Mouse (Mus musculus): Measurements from ENCODE around the gene Lmtk3. TPM values are rescaled to one million over a fixed set of nuclear protein-coding genes. Genes with fewer than 3 reads are reported as not detected.

Gene Lmtk3
- under 1 TPM in 1 of 2 experiments, not detected in 1; 0.19 TPM for total RNA-seq (2021)
- long read RNA-seq, experiment 1 = 0 reads
- long read RNA-seq, experiment 2 = 0 reads

GRCm38 (mm10) chr7:45783511-45784091 is at the start of gene Lmtk3:
Gene Lmtk3, plus strand, starts transcription at chr7:45783738.
- DNase-seq = no peak

GRCm38 (mm10) chr7:45739162-45739763 is 44.3 kb upstream of the Lmtk3 start:
- DNase-seq = no peak

DNA sequence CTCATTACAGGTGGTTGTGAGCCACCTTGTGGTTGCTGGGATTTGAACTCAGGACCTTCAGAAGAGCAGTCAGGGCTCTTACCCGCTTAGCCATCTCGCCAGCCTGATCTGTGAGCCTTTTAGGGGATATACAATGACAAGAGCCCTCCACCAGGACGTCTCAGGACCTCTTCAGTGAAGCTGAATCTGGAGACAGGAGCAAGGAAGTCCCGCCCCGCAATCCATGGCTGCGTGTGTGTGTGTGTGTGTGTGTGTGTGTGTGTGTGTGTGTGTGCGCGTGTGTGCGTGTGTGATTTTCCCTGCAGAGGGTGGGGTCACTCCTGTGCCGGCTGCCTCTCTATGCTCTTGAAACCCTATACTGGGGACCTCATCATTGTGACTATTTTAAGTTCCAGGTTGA is 43.7 kb upstream of the Lmtk3 start:
- no peak for DNase-seq

GRCm38 (mm10) chr7:45741308-45741707 is 42.2 kb upstream of the Lmtk3 start:
- no peak for DNase-seq

DNA sequence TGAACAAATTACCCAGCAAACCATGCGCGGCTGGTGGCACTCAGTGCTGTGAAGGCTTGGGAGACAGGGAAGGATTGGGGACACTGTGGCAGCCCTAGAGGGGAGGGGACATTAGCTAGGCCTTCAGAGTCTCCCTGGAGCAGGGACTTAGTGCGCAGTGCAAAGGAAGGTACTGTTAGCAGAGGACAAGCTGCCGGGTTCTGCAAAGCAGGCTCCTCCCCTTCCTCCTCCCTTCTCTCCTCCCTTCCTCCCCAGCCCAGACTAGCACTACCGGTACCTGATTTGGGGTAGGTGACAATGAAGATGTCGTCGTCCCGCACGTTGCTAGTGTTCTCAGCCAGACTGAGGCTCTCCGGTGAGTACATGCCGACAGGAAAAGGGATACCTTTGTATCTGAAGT is 41.8 kb upstream of the Lmtk3 start:
- no peak for DNase-seq

GRCm38 (mm10) chr7:45742338-45742737 is 41.2 kb upstream of the Lmtk3 start:
- no peak for DNase-seq

DNA sequence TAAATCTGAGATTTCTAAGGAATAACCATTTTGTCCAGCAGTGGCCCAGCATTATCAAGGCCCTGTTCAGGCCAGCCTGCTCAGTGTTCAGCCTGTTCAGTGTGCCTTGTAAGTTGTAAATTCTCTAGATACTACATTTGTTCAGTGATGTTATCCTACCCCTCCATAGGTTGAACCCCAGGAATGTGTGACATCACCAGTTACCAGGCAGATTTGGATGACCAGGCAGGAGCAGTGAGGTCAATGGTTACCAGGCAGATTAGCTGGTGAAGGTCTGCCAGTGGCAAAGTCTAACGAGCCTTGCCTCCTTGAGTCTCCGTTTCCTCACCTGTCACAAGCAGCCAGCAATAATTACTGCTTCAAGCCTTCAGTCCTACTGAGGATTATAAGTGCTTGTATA is 39.2 kb upstream of the Lmtk3 start:
- DNase-seq = no peak

DNA sequence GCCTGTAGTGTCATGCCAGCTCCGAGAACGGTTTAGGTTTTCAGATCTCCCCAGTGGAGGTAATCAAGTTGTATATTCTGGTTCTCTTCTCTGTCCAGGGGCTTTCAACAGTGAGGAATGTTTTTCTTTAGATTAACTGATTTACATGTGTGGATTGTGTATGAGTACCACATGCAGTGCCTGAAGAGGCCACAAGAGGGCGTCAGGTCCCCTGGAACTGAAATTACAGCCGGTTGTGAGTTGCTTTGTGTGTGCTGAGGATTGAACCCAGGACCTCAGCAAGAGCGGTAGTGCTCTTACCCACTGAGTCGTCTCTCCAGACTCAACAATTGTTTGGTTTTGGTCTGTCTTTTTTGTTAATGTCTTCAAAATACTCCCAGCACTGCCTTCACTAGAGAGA is 37.0 kb upstream of the Lmtk3 start:
- no peak for DNase-seq

- DNase-seq = no peak
These were observed 36.1 kb upstream of the Lmtk3 start for GRCm38 (mm10) chr7:45747450-45747849.

DNA sequence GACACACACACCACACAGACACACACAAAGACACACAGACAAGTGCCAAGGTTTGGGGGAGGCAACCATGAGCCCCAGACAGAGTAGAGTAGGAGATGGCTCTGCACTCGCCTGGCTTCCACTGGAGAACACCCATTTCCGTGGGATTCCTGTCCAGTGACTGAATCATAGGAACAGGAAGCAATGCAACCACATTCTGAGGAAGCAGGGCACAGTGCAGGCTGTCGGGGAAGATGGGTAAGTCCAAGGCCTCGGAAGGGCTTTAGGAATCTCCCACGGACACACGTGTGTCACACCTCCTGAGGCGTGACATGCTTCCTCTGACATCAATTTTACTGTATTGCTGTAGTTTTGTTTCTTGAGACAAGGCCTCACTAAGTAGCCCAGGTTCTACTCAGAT is 35.4 kb upstream of the Lmtk3 start:
- DNase-seq = no peak

DNA sequence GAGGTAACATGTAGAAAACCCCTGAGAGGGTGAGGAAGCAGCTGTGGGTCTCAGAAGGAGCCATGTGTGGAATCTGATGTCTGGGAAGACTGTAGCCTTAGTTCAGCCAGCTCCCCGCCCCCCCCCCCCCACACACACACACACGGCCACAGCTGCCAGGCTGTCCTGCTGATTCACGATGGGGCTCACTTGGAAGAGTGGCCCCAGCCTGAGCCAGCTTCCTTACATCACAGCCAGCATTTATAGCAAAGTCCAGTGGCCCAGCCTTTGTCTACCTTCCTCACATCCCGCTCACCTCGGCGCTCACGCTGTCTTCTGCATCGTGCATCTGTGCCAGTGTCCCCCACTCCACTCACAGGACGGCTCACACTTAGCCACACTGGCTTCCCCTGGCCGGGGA is 34.1 kb upstream of the Lmtk3 start:
- no peak for DNase-seq

GRCm38 (mm10) chr7:45750162-45750561 is 33.4 kb upstream of the Lmtk3 start:
- DNase-seq = no peak

DNA sequence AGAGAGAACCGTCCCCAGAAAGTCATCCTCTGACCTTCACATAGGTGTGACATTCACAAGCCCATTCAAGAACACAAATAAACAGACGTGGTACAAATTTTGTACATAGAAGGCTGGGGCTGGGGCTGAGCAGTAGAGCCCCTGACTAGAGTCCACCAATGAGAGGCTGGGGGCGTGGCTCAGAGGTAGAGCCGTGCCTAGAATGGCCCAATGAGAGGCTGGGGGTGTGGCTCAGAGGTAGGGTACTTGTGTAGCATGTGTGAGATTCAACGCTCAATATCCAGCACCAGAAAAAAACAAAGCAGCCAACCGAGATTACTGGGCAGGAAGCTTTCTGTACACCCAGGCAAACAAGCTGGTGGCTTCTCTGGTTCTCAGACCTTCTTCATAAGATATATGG is 27.8 kb upstream of the Lmtk3 start:
- no peak for DNase-seq

GRCm38 (mm10) chr7:45759400-45759799 is 24.1 kb upstream of the Lmtk3 start:
- no peak for DNase-seq

- DNase-seq = no peak
These were observed 23.4 kb upstream of the Lmtk3 start for GRCm38 (mm10) chr7:45760151-45760550.

GRCm38 (mm10) chr7:45765995-45766394 is 17.5 kb upstream of the Lmtk3 start:
- DNase-seq = no peak

DNA sequence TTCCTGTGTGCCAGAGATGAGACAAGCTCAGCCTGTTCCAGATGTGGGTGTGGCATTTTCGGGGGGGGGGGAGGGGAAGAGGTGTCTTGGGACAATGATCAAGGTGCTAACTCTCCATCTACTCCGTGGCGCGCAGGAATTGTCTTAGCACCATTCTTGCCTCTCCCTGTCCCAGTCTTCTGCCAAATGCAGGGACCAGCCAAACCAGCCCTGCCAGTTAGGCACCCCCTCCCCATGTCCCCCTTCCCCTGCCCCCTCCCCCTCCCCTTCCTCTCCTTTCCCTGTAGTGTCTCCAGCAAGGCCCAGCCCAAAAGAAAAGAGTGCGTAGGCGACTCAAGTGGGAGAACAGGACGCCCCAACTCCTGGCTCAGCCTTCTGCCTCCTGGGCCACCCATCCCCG is 16.8 kb upstream of the Lmtk3 start:
- DNase-seq = no peak

- no peak for DNase-seq
These were observed 16.0 kb upstream of the Lmtk3 start for GRCm38 (mm10) chr7:45767500-45767899.

DNA sequence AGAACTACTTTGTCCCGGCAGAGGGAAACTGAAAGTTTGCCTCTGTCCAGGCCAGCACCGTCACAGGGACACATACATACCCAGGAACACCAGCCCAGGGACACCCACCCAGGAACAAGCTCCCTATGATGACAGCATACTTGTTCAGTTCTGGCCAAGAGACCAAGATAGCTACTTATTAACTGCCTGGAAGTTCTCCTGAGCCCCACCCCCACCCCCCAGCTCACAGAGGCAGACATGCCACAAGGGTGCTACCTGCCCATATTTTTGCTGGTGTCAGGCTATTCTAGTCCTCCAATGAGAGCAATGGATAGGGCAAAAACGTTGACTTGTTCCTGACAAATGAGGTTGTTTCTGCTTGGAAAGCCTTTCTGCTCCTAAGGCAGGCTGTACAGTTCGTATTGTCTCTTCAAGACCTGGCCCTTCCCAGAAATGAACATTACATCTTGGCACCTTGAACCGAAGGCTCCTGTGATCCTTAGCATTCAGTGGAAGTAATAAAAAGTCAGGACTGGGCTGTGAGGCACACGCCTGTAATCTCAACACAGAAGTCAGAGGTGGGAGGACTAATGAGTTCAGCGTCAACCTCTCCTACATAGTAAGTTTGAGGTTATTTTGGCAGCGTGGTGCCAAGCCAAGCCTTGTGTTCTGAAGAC is 13.0 kb upstream of the Lmtk3 start:
- no peak for DNase-seq

DNA sequence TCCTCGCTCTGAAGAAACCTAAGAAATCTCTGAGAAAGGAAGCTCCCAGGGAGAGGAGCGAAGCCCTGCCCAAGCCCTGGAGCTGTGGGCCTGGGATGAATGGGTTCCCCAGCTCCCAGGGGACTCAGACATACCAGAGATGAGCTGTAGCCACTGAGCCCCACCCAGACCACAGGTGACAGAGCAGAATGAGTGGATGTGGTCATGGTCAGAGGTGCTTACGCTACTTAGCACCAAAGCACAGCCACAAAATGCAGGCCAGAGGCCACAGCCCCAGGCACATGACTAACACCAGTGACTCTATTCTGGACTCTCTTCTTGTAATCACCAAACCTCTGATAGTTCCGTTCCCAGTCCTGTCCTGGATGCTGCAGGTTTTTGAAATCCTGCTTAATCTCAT is 12.4 kb upstream of the Lmtk3 start:
- no peak for DNase-seq

DNA sequence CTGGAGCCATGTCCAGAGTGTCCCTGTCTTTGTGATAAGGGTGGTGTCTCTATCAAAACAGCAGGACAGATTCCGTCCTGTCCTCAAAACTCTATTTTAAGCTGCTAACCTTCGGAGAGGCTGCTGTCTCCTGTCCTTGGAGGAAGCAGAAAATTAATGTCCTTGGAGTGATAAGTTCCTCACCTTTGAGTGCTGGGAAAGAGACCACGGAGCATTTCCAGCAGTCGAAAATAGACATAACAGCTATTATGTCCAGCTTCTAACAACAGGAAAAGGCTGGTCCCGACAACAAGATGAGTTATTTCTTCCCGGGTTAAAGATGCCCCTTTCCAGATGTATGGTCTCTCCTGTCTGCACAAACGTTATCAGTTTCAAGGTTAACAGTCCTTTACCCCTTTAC is 8.3 kb upstream of the Lmtk3 start:
- DNase-seq = no peak

DNA sequence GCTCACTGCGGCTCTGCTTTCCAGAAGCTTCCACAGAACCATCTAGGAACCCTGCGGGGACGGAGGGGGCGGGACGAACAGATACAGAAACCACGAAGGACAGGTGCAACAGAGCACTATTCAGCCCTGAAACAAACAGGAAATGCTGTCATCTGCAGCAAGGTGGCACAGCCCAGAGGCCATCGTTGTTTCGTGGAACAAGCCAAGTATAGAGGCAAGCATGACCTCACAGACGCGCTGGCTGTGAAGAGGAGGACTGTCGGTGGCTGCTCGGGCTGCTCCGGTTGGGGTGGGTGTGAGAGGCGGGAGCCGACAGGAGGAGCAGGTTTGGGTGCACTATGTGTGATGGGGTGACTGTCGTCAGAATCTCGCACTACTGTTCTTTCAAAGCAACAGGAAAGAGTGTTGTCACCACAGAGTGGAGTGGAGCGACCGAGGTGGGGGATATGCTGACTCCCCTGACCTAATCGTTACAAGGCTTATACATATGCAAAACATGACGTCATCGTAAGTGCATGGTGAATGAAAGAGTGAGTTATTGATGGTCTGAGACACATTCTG is 4.4 kb upstream of the Lmtk3 start:
- DNase-seq = no peak

DNA sequence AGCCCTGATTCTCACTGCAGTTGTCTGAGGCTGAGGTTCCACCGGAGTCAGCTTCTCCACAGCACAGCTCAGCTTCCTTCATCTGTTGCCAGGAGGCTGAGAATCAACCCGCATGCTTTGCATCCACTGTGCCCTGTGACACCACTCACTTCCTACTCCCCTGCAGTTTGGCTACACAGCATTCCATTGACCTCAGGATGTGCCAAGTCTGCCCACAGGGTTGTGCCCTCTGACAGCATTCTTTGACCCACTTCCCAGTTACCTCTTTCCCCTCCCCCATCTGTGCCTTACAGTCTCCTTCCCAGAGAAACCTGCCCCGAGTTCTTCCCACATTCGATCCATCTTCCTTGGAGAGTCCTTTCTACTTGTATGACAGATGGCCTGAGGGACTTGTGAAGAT is 1.3 kb upstream of the Lmtk3 start:
- no peak for DNase-seq
